Mouse (Mus musculus): ENCODE measurements around the gene Vwa1.

Gene Vwa1

DNA sequence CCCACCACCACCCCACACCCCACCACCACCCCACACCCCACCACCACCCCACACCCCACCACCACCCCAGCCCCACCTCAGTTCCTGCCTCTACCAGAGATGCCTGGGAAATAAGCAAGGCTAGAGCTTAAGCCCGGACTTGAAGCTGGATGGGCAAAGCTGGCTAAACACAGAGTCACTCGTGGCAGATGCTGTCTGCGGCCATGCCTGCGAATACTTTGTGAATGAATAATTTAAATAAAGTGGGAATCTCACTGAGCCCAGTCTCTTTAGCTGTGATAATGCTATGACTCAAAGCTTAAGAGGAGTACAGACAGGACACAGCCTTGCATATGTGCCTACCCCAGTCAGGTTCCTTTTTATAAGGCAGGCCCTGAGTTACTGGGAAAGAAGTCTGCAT is 5.0 kb upstream of the Vwa1 start:
- DNase-seq = no peak

DNA sequence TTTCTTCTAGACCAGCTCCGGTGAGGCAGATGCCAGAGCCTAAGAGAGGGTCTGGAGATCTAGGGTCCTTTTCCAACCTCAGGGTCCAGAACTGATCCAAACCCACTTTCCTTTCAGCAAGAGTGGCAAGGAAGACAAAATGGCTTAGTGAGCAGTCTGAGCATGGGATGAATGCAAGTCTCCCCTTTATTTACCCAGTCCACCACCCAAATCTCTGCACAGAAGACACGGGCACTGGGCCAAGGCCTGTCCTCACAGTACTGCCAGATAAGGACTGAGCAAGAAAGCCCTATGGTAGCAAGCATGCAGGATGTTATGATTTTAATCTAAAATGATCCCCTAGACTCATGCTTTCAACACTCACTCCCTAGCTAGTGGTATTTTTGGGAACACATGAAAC is 3.3 kb upstream of the Vwa1 start:
- no peak for DNase-seq

DNA sequence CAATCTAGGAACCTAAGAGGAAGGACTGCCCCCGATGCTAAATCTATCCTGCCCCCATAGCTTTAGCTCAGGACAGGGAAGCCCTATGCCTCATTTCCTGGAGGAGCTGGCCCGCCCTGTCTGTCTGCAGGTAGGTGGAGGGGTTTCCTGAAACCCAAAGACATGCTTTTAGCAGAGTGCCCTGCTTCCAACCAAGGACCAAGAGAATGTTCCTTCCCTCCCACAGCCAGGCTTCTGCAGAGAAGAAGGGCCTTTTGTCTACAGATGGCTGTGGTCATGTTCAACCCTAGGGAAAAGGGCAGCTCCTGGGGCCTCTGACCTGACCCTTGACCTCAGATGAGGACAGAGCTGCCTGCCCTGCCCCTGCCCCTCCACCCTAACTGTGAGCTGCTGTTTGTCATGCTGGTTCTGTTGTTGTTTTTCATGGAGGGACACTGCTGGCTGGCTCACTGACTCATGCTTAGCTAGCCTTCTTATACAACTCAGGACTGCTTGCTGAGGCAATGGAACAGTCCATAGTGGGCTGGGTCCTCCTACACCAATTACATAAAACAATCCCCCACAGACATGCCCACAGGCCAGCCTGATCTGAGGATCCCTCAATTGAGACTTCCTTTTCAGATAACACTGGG is 2.3 kb upstream of the Vwa1 start:
- DNase-seq = no peak

DNA sequence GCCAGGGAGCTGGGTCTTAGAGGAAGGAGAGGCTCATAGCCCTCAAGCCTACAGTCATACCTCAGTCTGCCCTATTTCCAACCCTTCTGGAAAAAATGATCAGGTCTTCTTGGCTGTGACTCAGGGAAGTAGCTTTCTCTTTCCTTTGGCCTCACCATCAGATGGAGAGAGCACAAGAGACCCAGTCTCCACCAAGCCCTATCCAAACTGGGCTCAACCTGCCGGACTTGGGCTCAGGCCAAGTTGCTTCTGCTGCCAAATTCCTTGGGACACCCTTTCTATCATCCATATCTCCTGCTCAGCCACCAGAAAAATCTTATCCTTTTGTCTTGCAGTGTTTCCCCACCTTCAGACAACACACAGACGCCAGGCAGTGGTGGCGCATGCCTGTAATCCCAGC is 1.4 kb upstream of the Vwa1 start:
- DNase-seq = no peak

DNA sequence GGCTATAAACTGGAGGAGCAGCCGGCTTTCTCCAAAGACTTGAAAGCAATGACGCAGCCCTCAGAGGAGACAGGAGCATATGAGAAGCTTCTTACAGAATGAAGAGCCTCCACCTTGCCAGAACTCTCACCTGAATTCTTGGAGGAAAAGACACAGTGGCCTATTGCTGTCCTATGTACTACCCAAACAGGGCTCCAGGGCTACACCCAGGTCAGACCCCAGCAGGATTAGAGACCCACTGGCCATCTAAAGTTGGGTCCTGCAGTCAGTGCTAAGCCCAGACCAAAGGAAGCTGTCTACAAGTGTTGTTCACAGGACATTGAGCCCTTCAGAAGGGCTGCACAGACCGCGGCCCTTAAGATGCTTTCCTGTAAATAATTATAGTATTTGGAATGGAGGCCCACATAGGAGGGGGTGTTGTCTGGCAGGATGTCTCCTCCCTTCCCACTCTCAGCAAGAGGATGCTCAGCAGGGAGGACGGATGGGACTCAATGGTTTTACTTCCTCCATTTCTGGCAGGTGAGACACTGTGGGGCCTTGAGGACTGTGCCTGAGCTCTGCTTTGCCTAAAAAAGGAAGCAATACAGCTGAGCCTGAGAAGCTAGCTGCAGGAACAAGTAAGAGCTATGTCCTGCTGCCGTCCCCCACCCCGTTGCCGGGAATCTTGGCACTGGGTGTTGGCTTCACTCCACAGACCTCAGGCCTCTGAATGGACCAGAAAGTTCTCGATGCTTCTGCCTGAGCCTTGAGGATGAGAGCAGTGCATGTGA is 658 bp upstream of the Vwa1 start:
- DNase-seq = peak; percentile 43

- DNase-seq = no peak
These were observed 991 bp downstream of the Vwa1 start for GRCm38 (mm10) chr4:155773335-155774078.

DNA sequence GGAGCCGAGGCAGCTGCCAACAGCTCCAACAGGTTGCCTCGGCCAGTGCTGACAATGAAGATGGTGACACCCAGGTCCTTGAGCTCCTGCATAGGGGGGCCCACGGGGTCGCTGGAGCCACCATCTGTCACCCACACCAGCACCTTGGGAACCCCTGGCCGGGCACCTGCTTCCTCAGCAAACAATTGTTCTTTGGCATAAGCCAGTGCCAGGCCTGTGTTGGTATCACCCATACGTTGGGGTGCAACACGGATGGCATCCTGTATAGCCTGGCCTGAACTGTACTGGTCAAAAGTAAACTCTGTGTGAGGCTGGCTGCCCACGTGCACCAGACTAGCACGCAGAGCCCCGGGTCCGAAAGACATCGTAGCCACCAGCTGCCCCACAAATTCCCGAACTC is 1.7 kb downstream of the Vwa1 start:
- DNase-seq = no peak

DNA sequence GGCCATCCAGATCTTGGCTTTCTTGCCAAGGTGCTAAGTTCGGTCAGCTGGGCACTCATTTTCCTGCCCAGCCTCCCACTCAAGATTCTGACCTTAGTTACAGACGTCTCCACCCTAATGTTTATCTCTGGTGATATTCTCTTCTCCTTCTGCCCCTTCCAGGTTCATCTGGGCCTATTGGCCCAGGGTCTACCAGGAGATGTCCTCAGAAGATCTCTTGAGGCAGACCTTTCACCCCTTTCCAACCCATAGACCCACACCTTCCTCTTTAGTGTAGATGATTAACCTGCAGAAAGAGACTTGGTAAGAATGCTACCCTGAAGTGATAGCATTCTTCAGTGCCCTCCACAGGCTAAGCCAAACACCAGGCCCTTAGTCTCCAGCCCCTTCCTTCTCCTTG is 2.8 kb downstream of the Vwa1 start:
- DNase-seq = peak; percentile 32

DNA sequence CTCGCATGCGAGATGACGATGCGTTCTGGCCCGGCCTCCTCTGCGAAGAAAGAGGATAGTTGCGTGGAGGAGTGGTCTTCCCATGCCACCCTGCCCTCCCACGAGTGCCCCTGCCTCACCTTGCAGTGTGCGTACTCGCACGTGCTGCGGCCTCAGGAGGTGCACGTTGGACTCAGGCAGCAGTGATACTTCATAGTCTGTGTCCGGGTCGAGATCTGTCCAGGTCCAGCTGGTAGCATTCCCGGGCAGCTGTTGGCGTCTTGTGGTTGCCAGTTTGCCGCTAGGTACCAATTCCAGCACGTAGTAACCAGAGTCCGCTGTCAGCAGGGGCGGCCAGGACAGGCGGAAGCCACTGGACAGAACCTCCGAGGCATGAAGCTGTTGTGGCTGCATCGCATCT is 3.9 kb downstream of the Vwa1 start:
- no peak for DNase-seq

GRCm38 (mm10) chr4:155769880-155770512 is 4.5 kb downstream of the Vwa1 start:
- peak; percentile 95 for DNase-seq

DNA sequence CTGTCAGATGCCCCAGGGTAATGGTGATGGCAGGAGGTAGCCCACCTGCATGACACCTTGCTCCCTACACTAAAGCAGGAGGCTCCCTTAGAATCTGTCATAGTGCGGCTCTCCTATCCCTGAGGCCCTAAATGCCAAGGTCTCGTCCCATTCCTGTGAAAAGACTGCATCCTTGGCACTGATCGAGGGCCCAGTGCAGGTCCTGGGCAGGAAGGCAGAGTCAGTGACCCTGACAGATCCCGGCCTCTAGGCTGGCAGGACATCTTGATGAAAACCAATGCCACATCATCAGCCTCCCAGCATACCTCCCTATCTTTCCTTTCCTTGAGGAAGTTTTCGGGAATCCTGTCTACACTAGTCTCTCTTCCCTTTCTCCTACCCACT is 5.0 kb downstream of the Vwa1 start:
- DNase-seq = no peak

DNA sequence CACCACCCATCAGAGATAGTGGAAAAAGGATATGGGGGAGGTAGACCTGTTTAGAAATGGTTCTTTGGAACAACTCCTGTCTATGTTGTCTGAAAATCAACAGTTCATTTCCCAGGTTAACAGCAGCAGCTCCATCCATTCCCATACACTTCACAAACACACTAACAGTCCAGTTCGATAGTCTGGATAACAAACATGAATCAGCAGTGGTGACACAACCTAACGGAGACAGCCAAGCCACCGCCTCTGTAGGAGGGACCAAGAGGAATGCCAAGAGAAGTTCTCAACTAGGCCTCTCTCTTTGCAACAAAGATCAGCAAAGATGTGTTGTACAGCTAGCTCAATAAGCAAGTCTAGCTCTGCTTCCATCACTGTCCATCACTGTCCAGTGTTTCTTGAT is 12.1 kb downstream of the Vwa1 start:
- no peak for DNase-seq

GRCm38 (mm10) chr4:155761356-155762099 is 13.0 kb downstream of the Vwa1 start:
- no peak for DNase-seq

DNA sequence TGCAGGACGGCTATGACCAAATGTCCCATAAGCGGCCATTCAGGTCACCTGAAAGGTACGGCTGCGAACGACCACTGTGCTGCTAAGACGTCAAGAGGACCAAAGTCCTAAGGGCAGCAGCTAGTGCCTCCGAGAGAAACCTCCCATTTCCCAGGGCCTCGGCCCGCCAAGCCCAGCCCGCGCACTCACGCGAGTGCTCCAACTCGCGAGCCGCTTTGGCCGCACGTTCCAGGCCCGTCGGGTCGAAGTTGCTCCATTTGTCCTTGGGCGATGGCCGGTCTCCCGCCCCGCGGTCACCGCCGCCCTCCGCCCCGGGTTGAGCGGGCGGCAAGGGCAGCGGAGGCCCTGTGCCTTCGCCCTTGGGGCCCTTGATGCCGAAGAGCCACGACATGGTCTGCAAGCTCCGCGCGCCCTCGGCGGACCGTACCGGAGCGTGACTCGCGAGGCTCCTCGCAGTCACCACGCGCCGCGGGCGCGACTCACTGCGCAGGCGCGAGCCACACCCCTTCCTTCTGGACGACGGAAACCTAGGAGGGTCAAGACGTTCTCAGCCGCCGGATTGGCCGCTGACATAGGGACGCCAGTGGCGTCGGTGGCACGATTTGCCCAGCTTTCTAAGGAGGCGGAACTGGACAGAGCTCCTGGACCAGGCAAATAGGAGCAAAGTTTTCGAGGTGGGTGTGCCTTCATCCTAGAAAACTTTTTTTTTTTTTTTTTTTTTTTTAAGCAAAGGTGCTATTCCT is 13.7 kb downstream of the Vwa1 start, which contains the start of gene Atad3a:
Atad3a (minus strand) TSS at position 481 of the 743 bp plus-strand sequence.
- peak; percentile 97 for DNase-seq

DNA sequence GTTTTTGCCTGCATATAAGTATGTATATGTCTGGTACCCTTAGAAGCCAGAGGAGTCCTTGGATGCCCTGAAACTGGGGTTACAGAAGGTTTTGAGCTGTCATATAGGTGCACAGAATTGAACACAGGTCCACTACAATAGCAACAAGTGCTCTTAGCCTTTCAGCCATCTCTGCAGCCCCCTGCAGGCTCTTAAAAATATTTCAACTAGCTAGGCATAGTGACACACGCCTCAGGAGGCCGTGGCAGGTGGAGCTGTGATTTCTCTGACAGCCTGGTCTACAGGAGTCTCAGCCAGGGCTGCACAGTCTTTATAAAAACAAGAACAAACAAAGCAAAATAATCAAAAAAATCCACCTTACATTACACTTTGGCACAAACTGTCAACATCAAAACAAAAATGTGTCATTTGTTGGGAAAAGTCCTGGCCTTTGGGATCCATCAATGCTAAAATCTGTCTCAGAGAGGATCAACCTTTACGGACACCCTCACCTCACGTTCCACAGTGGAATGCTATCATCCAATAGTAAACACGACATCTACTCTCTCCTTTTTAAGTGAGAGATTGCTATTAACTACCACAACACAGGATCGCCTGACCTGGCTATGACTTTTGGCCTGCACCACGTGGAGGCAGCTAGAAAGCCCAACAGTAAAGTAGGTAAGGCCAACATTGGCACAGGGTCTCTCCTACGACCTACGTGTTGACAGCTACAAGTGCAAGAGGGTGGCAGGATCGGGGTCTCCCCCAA is 14.5 kb downstream of the Vwa1 start:
- peak; percentile 51 for DNase-seq

DNA sequence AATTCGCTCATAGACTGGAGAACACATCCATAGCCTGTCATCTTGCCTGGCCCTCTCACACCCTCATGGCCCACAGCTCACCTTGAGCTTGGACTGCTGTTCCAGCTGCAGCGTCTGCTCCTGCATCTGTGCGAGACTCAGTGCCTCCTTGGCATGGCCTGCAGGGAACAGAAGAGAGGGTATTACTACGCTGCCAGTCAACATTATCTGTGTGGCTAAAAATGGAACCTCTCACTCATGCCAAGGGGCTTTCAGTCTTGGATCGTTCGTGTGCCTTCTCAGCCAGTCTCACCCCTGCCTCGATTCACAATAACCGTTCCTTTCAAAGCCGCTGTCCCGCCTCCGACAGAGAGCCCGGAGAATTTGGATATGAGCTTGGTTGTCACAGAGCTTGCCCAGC is 17.5 kb downstream of the Vwa1 start:
- no peak for DNase-seq

DNA sequence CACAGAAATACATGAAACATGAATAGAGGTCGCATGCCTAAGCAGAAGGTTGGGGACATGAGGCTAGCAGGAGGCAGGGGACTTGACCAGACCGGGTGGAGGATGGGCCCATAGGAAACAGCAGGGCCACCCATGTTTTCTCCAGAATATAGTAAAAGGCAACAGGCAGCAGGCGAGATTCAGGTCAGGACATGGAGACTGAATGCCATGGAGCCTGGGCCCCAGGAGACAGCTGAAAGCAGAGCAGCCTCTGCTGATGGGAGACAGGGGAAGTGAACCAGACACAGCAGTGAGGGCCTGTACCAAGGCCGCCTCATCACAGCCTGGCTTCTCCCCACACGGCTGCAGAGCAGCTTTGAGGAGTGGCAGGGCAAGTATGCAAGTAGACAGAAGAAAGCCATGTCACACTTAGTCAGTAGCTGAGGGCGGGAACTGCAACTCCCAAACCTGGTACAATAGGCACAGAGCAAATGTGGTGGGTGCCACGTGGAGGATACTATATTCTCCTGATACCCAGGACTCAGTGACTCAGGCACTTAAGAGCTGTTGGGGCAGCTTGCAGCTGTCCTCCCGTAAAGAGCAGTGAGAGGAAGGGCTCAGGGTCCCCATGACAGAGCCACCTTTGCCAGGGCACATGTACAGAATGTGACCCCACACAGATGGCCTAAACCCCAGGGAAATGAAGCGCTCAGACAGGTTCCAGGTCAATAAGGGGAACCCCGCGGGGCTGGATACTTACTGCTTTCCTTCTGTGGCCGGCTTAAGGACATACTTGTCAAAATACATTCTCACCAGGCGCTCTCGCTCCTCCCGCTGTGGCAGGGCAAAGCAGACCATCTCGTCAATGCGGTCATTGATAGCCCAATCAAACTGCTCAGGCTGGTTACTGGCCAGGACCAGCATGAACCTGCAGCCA is 27.7 kb downstream of the Vwa1 start:
- no peak for DNase-seq

DNA sequence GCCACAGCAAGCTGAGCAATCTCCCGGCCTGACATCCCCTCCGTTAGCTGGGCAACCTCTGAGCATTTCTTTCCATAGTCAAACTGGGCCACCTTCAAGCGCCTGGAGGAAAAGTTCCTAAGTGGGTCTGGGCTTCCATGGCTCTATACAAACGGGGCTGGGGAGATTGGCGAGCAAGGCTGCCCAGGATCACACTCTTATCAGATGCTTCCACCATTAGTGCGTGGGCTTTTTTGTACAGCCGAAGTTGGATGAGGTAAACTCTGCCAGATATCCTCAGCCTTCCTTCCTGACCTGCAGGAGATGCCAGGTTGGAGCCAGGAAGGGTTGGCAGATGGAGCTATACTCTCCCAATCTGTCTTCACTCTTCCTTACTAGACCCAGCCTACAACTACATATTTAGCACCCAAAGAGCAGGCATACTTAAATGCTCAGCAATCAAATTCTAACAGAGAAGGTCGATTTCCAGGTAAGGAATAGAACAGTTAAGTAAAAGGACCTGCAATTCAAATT is 28.4 kb downstream of the Vwa1 start:
- no peak for DNase-seq

DNA sequence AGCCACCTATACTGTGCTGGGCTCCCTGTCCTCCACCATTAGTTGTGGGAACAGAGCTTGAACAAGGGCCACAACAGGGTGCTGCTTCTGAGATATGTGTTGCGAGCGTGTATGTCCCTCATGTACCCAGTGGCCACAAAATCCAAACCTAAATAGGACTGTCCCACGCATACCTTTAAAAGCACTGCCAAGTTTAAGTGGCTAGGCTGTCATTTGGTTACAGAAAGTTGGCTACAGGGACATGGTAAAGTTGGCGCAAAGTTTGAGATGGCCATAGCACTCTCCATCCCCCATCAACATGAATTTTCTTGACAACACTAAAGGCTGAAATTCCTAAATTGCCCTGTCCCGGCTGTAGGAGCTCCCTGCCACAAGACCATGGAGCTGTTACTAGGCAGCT is 29.4 kb downstream of the Vwa1 start:
- no peak for DNase-seq

GRCm38 (mm10) chr4:155744474-155744873 is 30.0 kb downstream of the Vwa1 start:
- no peak for DNase-seq
